Mouse (Mus musculus): Measurements from ENCODE around the gene Psmc5. TPM values are rescaled to one million over a fixed set of nuclear protein-coding genes. Genes with fewer than 3 reads are reported as not detected.

Gene Psmc5
- polyA plus RNA-seq, 1 experiment from 2014 or later, result 288 TPM

- ATAC-seq (ENCODE audit: insufficient read depth) (no peak), DNase-seq (no peak)
- WGBS, result 74% methylated on average over 10 of the region's 10 CpGs
Measured at GRCm38 (mm10) chr11:106305348-106306064, 49.6 kb downstream of the Psmc5 start.

GRCm38 (mm10) chr11:106306065-106306385 lies 50.1 kb downstream of the Psmc5 start:
- Histone ChIP-seq H3K36me3 (ENCODE audit: insufficient read depth) (no peaks in the 10 kb centered on the region), H3K9me3 (ENCODE audit: low read depth, low read length) (no peaks in the 10 kb centered on the region), H3K4me1 (ENCODE audit: insufficient read depth) (no peaks in the 10 kb centered on the region), H3K4me3 (ENCODE audit: low read depth, low read length) (no peak overlapping the region), H3K27ac (ENCODE audit: low read depth) (no peak overlapping the region), H3K27me3 (ENCODE audit: insufficient read depth, low read length) (no peaks in the 10 kb centered on the region), H3K9ac (no peak overlapping the region), H3K4me2 (no peak overlapping the region)
- no peak for TF ChIP-seq CTCF (IDR thresholded peaks at IDR 0.05; ENCODE audit: low read depth)
- 82% methylated on average over 3 of the region's 3 CpGs for WGBS
- no peak for DNase-seq
- no peak for ATAC-seq (ENCODE audit: insufficient read depth)

More at GRCm38 (mm10) chr11:106305348-106306064, 49.6 kb downstream of the Psmc5 start:
- TF ChIP-seq CTCF (IDR thresholded peaks at IDR 0.05; ENCODE audit: low read depth), result no peak
- Histone ChIP-seq H3K27ac (ENCODE audit: low read depth) (no peak overlapping the region), H3K4me2 (no peak overlapping the region), H3K9me3 (ENCODE audit: low read depth, low read length) (no peaks in the 10 kb centered on the region), H3K36me3 (ENCODE audit: insufficient read depth) (no peaks in the 10 kb centered on the region), H3K9ac (no peak overlapping the region), H3K4me3 (ENCODE audit: low read depth, low read length) (no peak overlapping the region), H3K4me1 (ENCODE audit: insufficient read depth) (no peaks in the 10 kb centered on the region), H3K27me3 (ENCODE audit: insufficient read depth, low read length) (no peaks in the 10 kb centered on the region)

- Histone ChIP-seq H3K9ac (no peak overlapping the region), H3K4me3 (ENCODE audit: low read depth, low read length) (no peak overlapping the region), H3K36me3 (ENCODE audit: insufficient read depth) (no peaks in the 10 kb centered on the region), H3K4me1 (ENCODE audit: insufficient read depth) (no peaks in the 10 kb centered on the region), H3K9me3 (ENCODE audit: low read depth, low read length) (no peaks in the 10 kb centered on the region), H3K27me3 (ENCODE audit: insufficient read depth, low read length) (no peaks in the 10 kb centered on the region), H3K27ac (ENCODE audit: low read depth) (no peak overlapping the region), H3K4me2 (no peak overlapping the region)
- no peak for TF ChIP-seq CTCF (IDR thresholded peaks at IDR 0.05; ENCODE audit: low read depth)
- WGBS, result 82% methylated on average over 9 of the region's 9 CpGs
- no peak for ATAC-seq (ENCODE audit: insufficient read depth)
- DNase-seq, result no peak
Measured at GRCm38 (mm10) chr11:106306758-106307157, 50.8 kb downstream of the Psmc5 start.

- DNase-seq, result peak; percentile 34
- H3K27ac ChIP-seq (ENCODE audit: low read depth), result no peak overlapping the region
- no peak for ATAC-seq (ENCODE audit: insufficient read depth)
Measured at GRCm38 (mm10) chr11:106307432-106307831, 51.5 kb downstream of the Psmc5 start.

GRCm38 (mm10) chr11:106308162-106308561 lies 52.2 kb downstream of the Psmc5 start:
- Histone ChIP-seq H3K27ac (ENCODE audit: low read depth) (no peak overlapping the region), H3K9ac (no peak overlapping the region), H3K4me2 (no peak overlapping the region), H3K36me3 (ENCODE audit: insufficient read depth) (no peaks in the 10 kb centered on the region), H3K27me3 (ENCODE audit: insufficient read depth, low read length) (no peaks in the 10 kb centered on the region), H3K9me3 (ENCODE audit: low read depth, low read length) (no peaks in the 10 kb centered on the region), H3K4me1 (ENCODE audit: insufficient read depth) (no peaks in the 10 kb centered on the region), H3K4me3 (ENCODE audit: low read depth, low read length) (no peak overlapping the region)
- no peak for TF ChIP-seq CTCF (IDR thresholded peaks at IDR 0.05; ENCODE audit: low read depth)
- ATAC-seq (ENCODE audit: insufficient read depth) (no peak), DNase-seq (no peak)
- 64% methylated on average over 11 of the region's 11 CpGs for WGBS

More at GRCm38 (mm10) chr11:106307432-106307831, 51.5 kb downstream of the Psmc5 start:
- WGBS, result 38% methylated on average over 5 of the region's 5 CpGs
- Histone ChIP-seq H3K9ac (no peak overlapping the region), H3K27me3 (ENCODE audit: insufficient read depth, low read length) (no peaks in the 10 kb centered on the region), H3K9me3 (ENCODE audit: low read depth, low read length) (no peaks in the 10 kb centered on the region), H3K4me2 (no peak overlapping the region), H3K4me1 (ENCODE audit: insufficient read depth) (no peaks in the 10 kb centered on the region), H3K4me3 (ENCODE audit: low read depth, low read length) (no peak overlapping the region), H3K36me3 (ENCODE audit: insufficient read depth) (no peaks in the 10 kb centered on the region)
- TF ChIP-seq CTCF (IDR thresholded peaks at IDR 0.05; ENCODE audit: low read depth), result no peak

GRCm38 (mm10) chr11:106310123-106310522 lies 54.2 kb downstream of the Psmc5 start:
- Histone ChIP-seq H3K9ac (no peak overlapping the region), H3K9me3 (ENCODE audit: low read depth, low read length) (no peaks in the 10 kb centered on the region), H3K27ac (ENCODE audit: low read depth) (no peak overlapping the region), H3K4me3 (ENCODE audit: low read depth, low read length) (no peak overlapping the region), H3K36me3 (ENCODE audit: insufficient read depth) (no peaks in the 10 kb centered on the region), H3K27me3 (ENCODE audit: insufficient read depth, low read length) (no peaks in the 10 kb centered on the region), H3K4me1 (ENCODE audit: insufficient read depth) (no peaks in the 10 kb centered on the region), H3K4me2 (no peak overlapping the region)
- DNase-seq (no peak), ATAC-seq (ENCODE audit: insufficient read depth) (no peak)
- 53% methylated on average over 5 of the region's 5 CpGs for WGBS
- no peak for TF ChIP-seq CTCF (IDR thresholded peaks at IDR 0.05; ENCODE audit: low read depth)

Other genes starting within 250 kb of the Psmc5 start
- 0.31 and 0.39 TPM in 2 replicates for gene Kcnh6, start 248.0 kb upstream of the Psmc5 start, polyA plus RNA-seq (2014; fragmentation: Nextera tagmentation; extraction: Ambion mirVana)
- gene Dcaf7, start 219.3 kb upstream of the Psmc5 start, polyA plus RNA-seq (2014; fragmentation: Nextera tagmentation; extraction: Ambion mirVana), result 72.5 and 83.8 TPM in 2 replicates
- gene Taco1, start 190.1 kb upstream of the Psmc5 start, polyA plus RNA-seq (2014; fragmentation: Nextera tagmentation; extraction: Ambion mirVana), result 9.5 TPM in 2 replicates
- 29.1 and 33.4 TPM in 2 replicates for gene Map3k3, start 171.5 kb upstream of the Psmc5 start, polyA plus RNA-seq (2014; fragmentation: Nextera tagmentation; extraction: Ambion mirVana)
- gene Gm10840, start 95.3 kb upstream of the Psmc5 start, polyA plus RNA-seq (2014; fragmentation: Nextera tagmentation; extraction: Ambion mirVana), result not detected in 2 replicates
- 211 and 229 TPM in 2 replicates for gene Limd2, start 95.3 kb upstream of the Psmc5 start, polyA plus RNA-seq (2014; fragmentation: Nextera tagmentation; extraction: Ambion mirVana)
- 31.7 and 32.6 TPM in 2 replicates for gene Strada, start 54.0 kb upstream of the Psmc5 start, polyA plus RNA-seq (2014; fragmentation: Nextera tagmentation; extraction: Ambion mirVana)
- gene Ccdc47, start 39.8 kb upstream of the Psmc5 start, polyA plus RNA-seq (2014; fragmentation: Nextera tagmentation; extraction: Ambion mirVana), result 66.5 and 69.6 TPM in 2 replicates
- gene Ddx42, start 39.2 kb upstream of the Psmc5 start, polyA plus RNA-seq (2014; fragmentation: Nextera tagmentation; extraction: Ambion mirVana), result 75.5 and 82.1 TPM in 2 replicates
- 60.7 and 66.9 TPM in 2 replicates for gene Ftsj3, start 75 bp upstream of the Psmc5 start, polyA plus RNA-seq (2014; fragmentation: Nextera tagmentation; extraction: Ambion mirVana)
- 81.2 and 91.0 TPM in 2 replicates for gene Smarcd2, start 16.8 kb downstream of the Psmc5 start, polyA plus RNA-seq (2014; fragmentation: Nextera tagmentation; extraction: Ambion mirVana)
- gene Tcam1, start 20.5 kb downstream of the Psmc5 start, polyA plus RNA-seq (2014; fragmentation: Nextera tagmentation; extraction: Ambion mirVana), result 0.18 and 0.39 TPM in 2 replicates
- not detected in 2 replicates for gene Gh, start 45.7 kb downstream of the Psmc5 start, polyA plus RNA-seq (2014; fragmentation: Nextera tagmentation; extraction: Ambion mirVana)
- 2.5 and 3.4 TPM in 2 replicates for gene Cd79b, start 58.6 kb downstream of the Psmc5 start, polyA plus RNA-seq (2014; fragmentation: Nextera tagmentation; extraction: Ambion mirVana)
- gene Scn4a, start 97.1 kb downstream of the Psmc5 start, polyA plus RNA-seq (2014; fragmentation: Nextera tagmentation; extraction: Ambion mirVana), result 0.05 and 0.24 TPM in 2 replicates
- 0.16 and 0.39 TPM in 2 replicates for gene Prr29, start 109.3 kb downstream of the Psmc5 start, polyA plus RNA-seq (2014; fragmentation: Nextera tagmentation; extraction: Ambion mirVana)
- gene Icam2, start 131.9 kb downstream of the Psmc5 start, polyA plus RNA-seq (2014; fragmentation: Nextera tagmentation; extraction: Ambion mirVana), result 68.3 and 76.7 TPM in 2 replicates
- gene Ern1, start 231.7 kb downstream of the Psmc5 start, polyA plus RNA-seq (2014; fragmentation: Nextera tagmentation; extraction: Ambion mirVana), result 7.5 and 8.6 TPM in 2 replicates